Mouse (Mus musculus) G1E (cell line): ENCODE measurements at regions not wholly inside any gene's neighbourhood (a gene's known extent, or its start where the extent isn't known, plus 50 kb on each side); places are given as distances from the start of the nearest gene placed in this dataset.

Source experiments
- ATAC-seq: 2 replicates; pipeline ENCODE4 v1.8.0; 2016; ENCODE audit warnings: mild to moderate bottlenecking; ENCODE audit not compliant: insufficient number of reproducible peaks, poor library complexity, low FRiP score, severe bottlenecking; ENCODE audit errors: extremely low read depth
- DNase-seq: peaks from one replicate; pipeline ENCODE4 v3.0.0; 2012; ENCODE audit warnings: low spot score
- H3K27me3 ChIP-seq: 2 replicates; pipeline ENCODE4 v1.6.1; 2012; ENCODE audit warnings: mild to moderate bottlenecking, low read length, inconsistent platforms; ENCODE audit not compliant: insufficient read depth
- H3K36me3 ChIP-seq: replicated peaks from 2 replicates; pipeline ENCODE3; 2012; ENCODE audit warnings: mild to moderate bottlenecking, inconsistent platforms
- H3K4me1 ChIP-seq: 2 replicates; pipeline ENCODE4 v1.6.1; 2012; ENCODE audit warnings: low read depth, low read length, inconsistent platforms, mixed read lengths; ENCODE audit not compliant: insufficient read depth
- H3K4me3 ChIP-seq: 2 replicates; pipeline ENCODE4 v1.5.1; 2012; ENCODE audit warnings: low read depth, mild to moderate bottlenecking, inconsistent platforms, low read length, moderate library complexity, mixed read lengths
- H3K9me3 ChIP-seq: replicated peaks from 2 replicates; pipeline ENCODE4 v1.6.1; 2012; ENCODE audit warnings: inconsistent platforms
- CTCF ChIP-seq: IDR thresholded peaks from 2 replicates; pipeline ENCODE4 v1.5.1; 2012; ENCODE audit warnings: low read depth, low read length, inconsistent platforms, mixed read lengths
- GATA1 ChIP-seq: IDR thresholded peaks from 2 replicates; pipeline ENCODE4 v1.6.1; 2012; ENCODE audit warnings: borderline replicate concordance, low read length, inconsistent platforms, mixed read lengths
- GATA2 ChIP-seq: IDR thresholded peaks from 2 replicates; pipeline ENCODE4 v1.6.1; 2012; ENCODE audit warnings: low read depth, low read length, inconsistent platforms, borderline replicate concordance
- POLR2AphosphoS5 ChIP-seq: IDR thresholded peaks from 2 replicates; pipeline ENCODE4 v1.6.1; 2012; ENCODE audit warnings: low read depth, low read length, inconsistent platforms; ENCODE audit not compliant: insufficient replicate concordance
- TAL1 ChIP-seq: conservative IDR thresholded peaks from 2 replicates; pipeline ENCODE4 v1.6.1; 2012; ENCODE audit warnings: low read depth, low read length, inconsistent platforms, mixed read lengths

GRCm38 (mm10) chr3:57940504-57941381 is 92.9 kb upstream of the Pfn2 start:
- Histone ChIP-seq H3K27me3 (no peaks in the 10 kb centered on the region), H3K9me3 (no peaks in the 10 kb centered on the region), H3K4me3 (no peak overlapping the region), H3K4me1 (no peaks in the 10 kb centered on the region), H3K36me3 (no peaks in the 10 kb centered on the region)
- ATAC-seq, result no peak
- no peak for TF ChIP-seq TAL1
- TF ChIP-seq GATA1, result no peak
- no peak for TF ChIP-seq GATA2
- TF ChIP-seq CTCF, result no peak
- no peak for TF ChIP-seq POLR2AphosphoS5
- DNase-seq, result no peak

- no peaks in the 10 kb centered on the region for H3K27me3 ChIP-seq
- H3K9me3 ChIP-seq, result no peaks in the 10 kb centered on the region
- ATAC-seq (no peak), DNase-seq (no peak)
- TF ChIP-seq GATA2, result no peak
- TF ChIP-seq CTCF, result no peak
- H3K36me3 ChIP-seq, result no peaks in the 10 kb centered on the region
- H3K4me1 ChIP-seq, result no peaks in the 10 kb centered on the region
- H3K4me3 ChIP-seq, result no peak overlapping the region
Observed at GRCm38 (mm10) chr3:57944698-57945097, 96.8 kb upstream of the Pfn2 start.

GRCm38 (mm10) chr3:57945765-57946164 is 97.9 kb upstream of the Pfn2 start:
- Histone ChIP-seq H3K27me3 (no peaks in the 10 kb centered on the region), H3K36me3 (no peaks in the 10 kb centered on the region), H3K4me1 (no peaks in the 10 kb centered on the region), H3K9me3 (no peaks in the 10 kb centered on the region), H3K4me3 (no peak overlapping the region)
- DNase-seq (no peak), ATAC-seq (no peak)
- TF ChIP-seq TAL1 (no peak), POLR2AphosphoS5 (no peak), GATA1 (no peak), CTCF (no peak), GATA2 (no peak)

GRCm38 (mm10) chr3:57947331-57947730 is 99.5 kb upstream of the Pfn2 start:
- Histone ChIP-seq H3K4me1 (no peaks in the 10 kb centered on the region), H3K27me3 (no peaks in the 10 kb centered on the region), H3K4me3 (no peak overlapping the region), H3K9me3 (no peaks in the 10 kb centered on the region), H3K36me3 (no peaks in the 10 kb centered on the region)
- TF ChIP-seq GATA1, result no peak
- no peak for TF ChIP-seq GATA2
- TF ChIP-seq TAL1, result no peak
- TF ChIP-seq CTCF, result no peak
- no peak for TF ChIP-seq POLR2AphosphoS5
- no peak for DNase-seq
- ATAC-seq, result no peak

GRCm38 (mm10) chr3:57948720-57949119 is 100.8 kb upstream of the Pfn2 start:
- TF ChIP-seq GATA2, result no peak
- TF ChIP-seq POLR2AphosphoS5, result no peak
- no peak for TF ChIP-seq TAL1
- TF ChIP-seq GATA1, result no peak
- no peak for TF ChIP-seq CTCF

GRCm38 (mm10) chr3:57950431-57951331 is 102.8 kb upstream of the Pfn2 start:
- Histone ChIP-seq H3K27me3 (no peaks in the 10 kb centered on the region; the same call in 1 of the 2 replicates), H3K4me3 (no peak overlapping the region), H3K4me1 (no peaks in the 10 kb centered on the region), H3K9me3 (no peaks in the 10 kb centered on the region), H3K36me3 (no peaks in the 10 kb centered on the region)
- DNase-seq (no peak), ATAC-seq (no peak)
- TF ChIP-seq TAL1 (no peak), GATA1 (no peak), POLR2AphosphoS5 (no peak), GATA2 (no peak), CTCF (no peak)

More at GRCm38 (mm10) chr3:57948720-57949119, 100.8 kb upstream of the Pfn2 start:
- Histone ChIP-seq H3K4me3 (no peak overlapping the region), H3K4me1 (no peaks in the 10 kb centered on the region), H3K36me3 (no peaks in the 10 kb centered on the region), H3K27me3 (no peaks in the 10 kb centered on the region; the same call in 1 of the 2 replicates), H3K9me3 (no peaks in the 10 kb centered on the region)
- ATAC-seq (no peak), DNase-seq (no peak)
